25 mouse cellular contexts compared by ENCODE assay signal in genomic region chr6:135090661-135091060, GRCm38 (mm10). TPM values are rescaled to one million over a fixed set of nuclear protein-coding genes. Genes with fewer than 3 reads are reported as not detected.
DNase-seq lines count a peak whose midpoint lies in the region; TF ChIP-seq lines count a peak whose summit lies in the region.
"Had no signal": no experiment of that assay in that cellular context is flagged by ENCODE, and none has a peak within 500 bp of the region (broad histone marks: within the 10 kb centered on the region; RNA-seq: fewer than 3 reads in every experiment).

No protein-coding gene starts in this region.

- whole genome bisulfite sequencing in kidney, adult 2 months = 65% methylated on average over 4 of the region's 4 CpGs
- WGBS in lung, adult 2 months = 67% methylated on average over 4 of the region's 4 CpGs

- no peaks in the 10 kb centered on the region for H3K36me3 ChIP-seq in kidney, adult 2 months (ENCODE audit: control insufficient read depth, insufficient read depth, low read length)
- H3K36me3 ChIP-seq: embryonic facial prominence, embryonic 13.5 days; forebrain, embryonic 10.5 days; heart, embryonic 13.5 days; hindbrain, embryonic 15.5 days had no signal

- H3K4me1 ChIP-seq in kidney, adult 2 months (ENCODE audit: control insufficient read depth, insufficient read depth, low read length) = no peaks in the 10 kb centered on the region
- no peaks in the 10 kb centered on the region for H3K4me1 ChIP-seq in lung, adult 2 months (ENCODE audit: control insufficient read depth, insufficient read depth, low read length)

- TF ChIP-seq CTCF in kidney, adult 2 months (conservative IDR thresholded peaks at IDR 0.05; ENCODE audit: insufficient read depth, insufficient read length, low read depth, low read length) = no peak
- no peak for TF ChIP-seq CTCF in lung, adult 2 months (IDR thresholded peaks at IDR 0.05; ENCODE audit: insufficient read depth, low read length)

- TF ChIP-seq POLR2A in kidney, adult 2 months (IDR thresholded peaks at IDR 0.05; ENCODE audit: low read depth, low read length) = no peak
- TF ChIP-seq POLR2A in lung, adult 2 months (IDR thresholded peaks at IDR 0.05; ENCODE audit: borderline replicate concordance, extremely low read depth, low read depth, low read length) = no peak

- DNase-seq in kidney, adult 2 months = peak; percentile 9
- DNase-seq in kidney, postnatal 14 days = no peak
- peak; percentile 21 for DNase-seq in lung, postnatal 10 days
- no peak for DNase-seq in lung, adult 2 months
- peak; percentile 29 for DNase-seq in forelimb bud, embryonic 11.5 days (ENCODE audit: low read depth, low spot score)
- no peak for DNase-seq in gastrocnemius, postnatal 10 days
- no peak for DNase-seq in heart, adult 18-20 months
- DNase-seq: adrenal gland, postnatal 25 days; cerebellum, adult 18-20 months; cerebellum, adult 9-11 months; cerebellum, postnatal 36 days; gastrocnemius, postnatal 14 days; heart, postnatal 36 days had no signal

- H3K27me3 ChIP-seq in kidney, adult 2 months (replicated peaks; ENCODE audit: control insufficient read depth, insufficient read depth, low read length) = no peaks in the 10 kb centered on the region
- H3K27me3 ChIP-seq: embryonic facial prominence, embryonic 13.5 days; heart, embryonic 13.5 days; hindbrain, embryonic 15.5 days had no signal

- H3K27ac ChIP-seq in kidney, adult 2 months (ENCODE audit: insufficient read depth, low read depth, low read length) = no peak overlapping the region
- H3K27ac ChIP-seq: embryonic facial prominence, embryonic 13.5 days; forebrain, embryonic 10.5 days; heart, embryonic 13.5 days; hindbrain, embryonic 15.5 days had no signal

- H3K4me3 ChIP-seq in kidney, adult 2 months (ENCODE audit: insufficient read depth, low read depth, low read length) = no peak overlapping the region
- no peak overlapping the region for H3K4me3 ChIP-seq in lung, adult 2 months (replicated peaks; ENCODE audit: extremely low read depth, low read depth, low read length)
- H3K4me3 ChIP-seq: embryonic facial prominence, embryonic 13.5 days; forebrain, embryonic 10.5 days; heart, embryonic 13.5 days; hindbrain, embryonic 15.5 days had no signal

RNA-seq across cellular contexts. Expression of gene Gprc5a, which starts 25.2 kb away (rescaled TPM):
- polyA plus RNA-seq in kidney, adult 2 months (2012; rRNA removed) = 3.3 and 4.3 TPM in 2 replicates
- 281 and 352 TPM in 2 replicates for polyA plus RNA-seq in lung, adult 2 months (2012; rRNA removed)
- total RNA-seq in gastrocnemius, postnatal 10 days (2021) = under 1 TPM; 0.56 to 0.66 TPM
- total RNA-seq in heart, adult 18-20 months (2021) = 1 to 10 TPM; 2.6 to 3.8 TPM
- total RNA-seq: granulocyte monocyte progenitor cell, adult 5-6 weeks; MEL had no signal

RNA-seq across cellular contexts. Expression of gene Gprc5d, which starts 27.4 kb away (rescaled TPM):
- 0.09 and 0.19 TPM in 2 replicates for polyA plus RNA-seq in kidney, adult 2 months (2012; rRNA removed)
- polyA plus RNA-seq in lung, adult 2 months (2012; rRNA removed) = 0.17 TPM in 1 of 2 replicates, not detected in the other
- total RNA-seq in gastrocnemius, postnatal 10 days (2021) = not detected
- total RNA-seq in heart, adult 18-20 months (2021) = not detected
- total RNA-seq: adrenal gland, adult 18-20 months; adrenal gland, postnatal 25 days; gastrocnemius, postnatal 14 days; granulocyte monocyte progenitor cell, adult 5-6 weeks; heart, postnatal 36 days; MEL had no signal
- polyA plus RNA-seq: activated CD4-positive, CD25-positive, alpha-beta regulatory T cell, adult 4 months; C2C12; embryonic facial prominence, embryonic 13.5 days; forebrain, embryonic 10.5 days; forebrain, embryonic 14.5 days; heart, embryonic 13.5 days; heart, postnatal 0 days; hindbrain, embryonic 11.5 days; hindbrain, embryonic 15.5 days had no signal

Comparison
In these comparisons a context has a peak if more than half of its experiments do, and no peak if none do; other contexts are left out.
1. DNase-seq: peak in kidney, adult 2 months (single experiment), lung, postnatal 10 days (single experiment) and forelimb bud, embryonic 11.5 days (single experiment); none in kidney, postnatal 14 days (single experiment), lung, adult 2 months (single experiment), gastrocnemius, postnatal 10 days (single experiment) and heart, adult 18-20 months (0 of 2).